ENCODE assay signal across 21 mouse cellular contexts in the genomic region with DNA sequence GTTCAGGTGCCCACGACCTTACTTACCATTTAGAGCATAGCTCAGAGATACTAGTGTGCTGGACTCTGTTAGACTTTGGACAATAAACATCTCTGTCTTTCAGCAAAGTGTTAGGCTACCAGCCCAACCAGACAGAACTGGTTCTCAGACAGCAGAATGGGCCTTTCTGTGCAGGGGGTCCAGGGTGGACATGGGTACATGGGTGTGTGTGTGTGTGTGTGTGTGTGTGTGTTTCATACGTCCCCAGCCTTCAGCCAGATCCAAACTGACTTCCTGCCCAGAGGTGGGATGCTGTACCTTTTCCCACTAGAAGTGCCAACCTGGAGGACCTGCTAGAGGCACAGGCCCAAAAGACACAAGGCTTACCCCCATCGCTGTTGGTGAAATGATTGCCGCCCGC. TPM values are rescaled to one million over a fixed set of nuclear protein-coding genes. Genes with fewer than 3 reads are reported as not detected.
DNase-seq lines count a peak whose midpoint lies in the region; ATAC-seq and TF ChIP-seq lines count a peak whose summit lies in the region.
"Had no signal": no experiment of that assay in that cellular context is flagged by ENCODE, and none has a peak within 500 bp of the region (broad histone marks: within the 10 kb centered on the region; RNA-seq: fewer than 3 reads in every experiment).

No protein-coding gene starts in this region.

- H3K36me3 ChIP-seq in kidney, adult 2 months (ENCODE audit: control insufficient read depth, insufficient read depth, low read length), result no peaks in the 10 kb centered on the region
- H3K36me3 ChIP-seq in liver, adult 2 months (ENCODE audit: control insufficient read depth, insufficient read depth, low read length), result no peaks in the 10 kb centered on the region
- no peaks in the 10 kb centered on the region for H3K36me3 ChIP-seq in liver, embryonic 16.5 days (ENCODE audit: control insufficient read depth, insufficient read depth)
- no peaks in the 10 kb centered on the region for H3K36me3 ChIP-seq in liver, embryonic 11.5 days (ENCODE audit: control insufficient read depth, insufficient read depth, low read length)
- H3K36me3 ChIP-seq: forebrain, embryonic 10.5 days; hindbrain, embryonic 10.5 days; hindbrain, embryonic 13.5 days had no signal

- DNase-seq in kidney, adult 2 months, result peak; percentile 43
- no peak for DNase-seq in kidney, postnatal 14 days
- DNase-seq in liver, adult 2 months (ENCODE audit: extremely low read depth, low read depth, low spot score), result peak; percentile 61
- no peak for DNase-seq in liver
- no peak for DNase-seq in liver, embryonic 11.5 days (ENCODE audit: low spot score)
- DNase-seq: adrenal gland, adult 2 months; adrenal gland, postnatal 36 days; cerebellum, adult 18-20 months; cerebellum, adult 9-10 months; cerebellum, postnatal 14 days; gastrocnemius, postnatal 10 days; gastrocnemius, postnatal 36 days had no signal

- H3K4me2 ChIP-seq in liver, embryonic 16.5 days (ENCODE audit: low read depth, low read length), result no peak overlapping the region
- H3K4me2 ChIP-seq in liver, embryonic 11.5 days, result no peak overlapping the region
- H3K4me2 ChIP-seq: forebrain, embryonic 13.5 days; heart, embryonic 11.5 days; hindbrain, embryonic 13.5 days had no signal

- TF ChIP-seq POLR2A in kidney, adult 2 months (IDR thresholded peaks at IDR 0.05; ENCODE audit: low read depth, low read length), result no peak
- no peak for TF ChIP-seq POLR2A in liver, adult 2 months (IDR thresholded peaks at IDR 0.05; ENCODE audit: extremely low read depth, insufficient read depth, low read length)

- peaks cover 25% of the 10 kb centered on the region for H3K4me1 ChIP-seq in kidney, adult 2 months (ENCODE audit: control insufficient read depth, insufficient read depth, low read length)
- H3K4me1 ChIP-seq in liver, adult 2 months (ENCODE audit: control insufficient read depth, insufficient read depth, low read length), result peaks cover 15% of the 10 kb centered on the region
- H3K4me1 ChIP-seq in liver, embryonic 16.5 days (ENCODE audit: control insufficient read depth, low read depth, low read length), result peaks cover 11% of the 10 kb centered on the region
- 0 out of 2 replicates have a peak, but pooled peaks cover 7% of the 10 kb centered on the region for H3K4me1 ChIP-seq in liver, embryonic 11.5 days (replicated peaks; ENCODE audit: control insufficient read depth, insufficient read depth, low read length)

- no peaks in the 10 kb centered on the region for H3K9me3 ChIP-seq in liver, embryonic 16.5 days (replicated peaks; ENCODE audit: control insufficient read depth, low read length)
- no peaks in the 10 kb centered on the region for H3K9me3 ChIP-seq in liver, embryonic 11.5 days (ENCODE audit: control insufficient read depth, low read length)
- H3K9me3 ChIP-seq: forebrain, embryonic 10.5 days; forebrain, embryonic 13.5 days; hindbrain, embryonic 10.5 days; hindbrain, embryonic 13.5 days had no signal

- H3K9ac ChIP-seq in liver, adult 2 months (ENCODE audit: low read depth, low read length), result no peak overlapping the region
- no peak overlapping the region for H3K9ac ChIP-seq in liver, embryonic 16.5 days (ENCODE audit: low read depth, low read length)
- H3K9ac ChIP-seq in liver, embryonic 11.5 days (ENCODE audit: low read depth, low read length), result no peak overlapping the region
- H3K9ac ChIP-seq: forebrain, embryonic 13.5 days; hindbrain, embryonic 13.5 days had no signal

- TF ChIP-seq CTCF in kidney, adult 2 months (conservative IDR thresholded peaks at IDR 0.05; ENCODE audit: insufficient read depth, insufficient read length, low read depth, low read length), result no peak
- no peak for TF ChIP-seq CTCF in liver, adult 2 months (IDR thresholded peaks at IDR 0.05; ENCODE audit: low read depth, low read length)

- WGBS in kidney, adult 2 months, result 53% methylated on average over 5 of the region's 5 CpGs
- WGBS in liver, adult 2 months, result 32% methylated on average over 5 of the region's 5 CpGs
- WGBS in liver, embryonic 16.5 days (ENCODE audit: insufficient replicate concordance), result 75% methylated on average over 5 of the region's 5 CpGs
- WGBS in liver, embryonic 11.5 days, result 89% methylated on average over 5 of the region's 5 CpGs

- ATAC-seq in liver, embryonic 16.5 days (ENCODE audit: low read depth), result peak; percentile 39; the same call in 1 of the 2 replicates
- no peak for ATAC-seq in liver, embryonic 11.5 days (replicated peaks; ENCODE audit: low FRiP score)
- ATAC-seq: CD4-positive, CD25-positive, alpha-beta regulatory T cell, adult 4 months; forebrain, embryonic 13.5 days; forebrain, embryonic 16.5 days; hindbrain, embryonic 16.5 days had no signal

- H3K4me3 ChIP-seq in kidney, adult 2 months (ENCODE audit: insufficient read depth, low read depth, low read length), result no peak overlapping the region
- H3K4me3 ChIP-seq in liver, adult 2 months (ENCODE audit: insufficient read depth, low read depth, low read length), result no peak overlapping the region
- no peak overlapping the region for H3K4me3 ChIP-seq in liver, embryonic 16.5 days (ENCODE audit: low read depth, low read length)
- H3K4me3 ChIP-seq in liver, embryonic 11.5 days (ENCODE audit: low read depth, low read length), result no peak overlapping the region
- H3K4me3 ChIP-seq: forebrain, embryonic 10.5 days; forebrain, embryonic 13.5 days; hindbrain, embryonic 10.5 days; hindbrain, embryonic 13.5 days had no signal

- H3K27me3 ChIP-seq in kidney, adult 2 months (replicated peaks; ENCODE audit: control insufficient read depth, insufficient read depth, low read length), result no peaks in the 10 kb centered on the region
- no peaks in the 10 kb centered on the region for H3K27me3 ChIP-seq in liver, adult 2 months (ENCODE audit: control insufficient read depth, insufficient read depth, low read length)
- H3K27me3 ChIP-seq in liver, embryonic 16.5 days (ENCODE audit: control insufficient read depth, insufficient read depth, low read depth, low read length), result no peaks in the 10 kb centered on the region; the same call in 1 of the 2 replicates
- peaks cover 6% of the 10 kb centered on the region for H3K27me3 ChIP-seq in liver, embryonic 11.5 days (replicated peaks; ENCODE audit: control insufficient read depth, insufficient read depth, low read length)

- H3K79me2 ChIP-seq in liver, adult 2 months (ENCODE audit: control insufficient read depth, insufficient read depth, low read length), result peaks cover 7% of the 10 kb centered on the region; the same call in 1 of the 2 replicates

- no peak overlapping the region for H3K27ac ChIP-seq in kidney, adult 2 months (ENCODE audit: insufficient read depth, low read depth, low read length)
- H3K27ac ChIP-seq in liver, adult 2 months (replicated peaks; ENCODE audit: insufficient read depth, low read depth, low read length), result no peak overlapping the region
- 0 out of 2 replicates have a peak overlapping the region, but pooled peaks have one; percentile 14 for H3K27ac ChIP-seq in liver, embryonic 16.5 days (ENCODE audit: low read length)
- H3K27ac ChIP-seq in liver, embryonic 11.5 days (ENCODE audit: low read depth, low read length), result no peak overlapping the region
- H3K27ac ChIP-seq: forebrain, embryonic 10.5 days; forebrain, embryonic 13.5 days; hindbrain, embryonic 10.5 days; hindbrain, embryonic 13.5 days had no signal

RNA-seq across cellular contexts. Expression of a gene that starts 23.8 kb away (rescaled TPM):
- 38.1 and 57.0 TPM in 2 replicates for polyA plus RNA-seq in kidney, adult 2 months (2012; rRNA removed)
- 6.0 and 10.5 TPM in 2 replicates for total RNA-seq in liver, adult 2 months (2014; rRNA removed)
- polyA plus RNA-seq in liver, adult 2 months (2012; rRNA removed), result 22.2 and 22.6 TPM in 2 replicates
- 3.9 and 6.4 TPM in 2 replicates for polyA plus RNA-seq in liver, embryonic 16.5 days (2015; fragmentation: Nextera tagmentation; extraction: Ambion mirVana)
- polyA plus RNA-seq in liver, embryonic 11.5 days (2014; fragmentation: Nextera tagmentation; extraction: Ambion mirVana), result 4.0 TPM in 2 replicates

Comparison
In these comparisons a context has a peak if more than half of its experiments do, and no peak if none do; other contexts are left out.
1. DNase-seq: peak in kidney, adult 2 months (single experiment) and liver, adult 2 months (single experiment); none in kidney, postnatal 14 days (single experiment), liver (single experiment) and liver, embryonic 11.5 days (single experiment).